Mouse (Mus musculus) adrenal gland, postnatal 14 days (tissue): ENCODE measurements around the gene Ppp2r1b. TPM values are rescaled to one million over a fixed set of nuclear protein-coding genes. Genes with fewer than 3 reads are reported as not detected.

ENCODE experiments used
- DNase-seq: peaks from one replicate; pipeline ENCODE4 v3.0.0; 2021; ENCODE audit warnings: mixed read lengths
- total RNA-seq: library from RNA; stranded (reverse); gene quantifications from 2 replicates; pipeline ENCODE4 v1.2.3, GENCODE M21; 2021

Ppp2r1b gene
- total RNA-seq, 1 experiment from 2014 or later: 32.3 TPM

DNA sequence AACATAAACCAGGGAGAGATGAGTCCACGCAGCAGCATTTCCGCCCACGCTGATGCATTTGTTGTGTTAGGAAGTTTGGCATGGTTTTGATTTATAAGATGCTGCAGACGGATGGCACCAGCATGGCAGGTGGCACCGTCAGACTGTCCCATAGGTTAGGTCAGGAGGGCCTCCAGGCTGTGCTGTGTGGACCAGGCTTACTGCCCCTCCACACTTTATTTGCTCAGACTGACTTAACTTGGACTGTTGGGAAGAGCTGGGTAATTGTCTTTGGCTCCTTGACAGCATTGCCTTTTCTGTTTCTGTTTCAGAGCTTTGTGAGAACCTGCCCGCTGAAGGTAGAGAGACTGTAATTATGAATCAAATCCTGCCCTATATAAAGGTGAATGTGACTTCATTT, 21.9 kb downstream of the Ppp2r1b start:
- DNase-seq: no peak

DNA sequence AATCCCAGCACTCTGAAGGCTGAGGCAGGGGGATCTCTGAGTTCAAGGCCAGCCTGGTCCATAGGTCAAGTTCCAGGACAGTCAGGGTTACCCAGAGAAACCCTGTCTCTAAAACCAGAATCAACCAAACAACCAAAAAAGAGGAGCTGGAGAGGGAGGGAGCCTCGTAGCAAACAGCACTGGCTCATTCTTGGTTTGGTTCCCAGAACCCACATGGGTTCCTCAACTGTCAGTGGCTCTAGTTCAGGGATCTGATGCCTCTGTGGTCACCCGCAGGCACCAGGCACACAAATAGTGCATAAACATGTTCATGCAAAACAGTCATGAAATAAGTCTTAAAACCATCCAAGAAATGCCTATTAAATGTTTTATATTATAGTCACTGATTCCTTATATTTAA, 23.1 kb downstream of the Ppp2r1b start:
- DNase-seq: no peak

DNA sequence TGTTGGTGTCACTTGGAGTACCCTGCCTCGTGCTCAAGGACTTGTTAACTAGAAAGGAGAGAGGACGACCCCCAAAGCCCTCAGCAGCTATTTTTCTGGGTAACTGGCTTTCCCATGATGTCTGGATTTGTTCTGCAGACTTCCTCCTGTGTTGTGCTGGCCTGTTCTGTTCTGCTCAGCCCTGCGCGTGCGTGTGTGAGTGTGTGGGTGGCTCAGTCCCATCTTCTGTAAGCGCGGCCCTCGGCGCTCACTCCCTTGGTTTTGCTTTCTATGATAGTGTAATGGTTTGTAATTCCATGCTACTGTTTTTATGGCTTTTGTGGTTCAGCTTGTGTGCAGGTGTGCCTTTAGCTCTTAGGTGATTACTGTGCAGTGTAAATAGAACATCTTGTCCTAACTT, 28.1 kb downstream of the Ppp2r1b start:
- DNase-seq: no peak

DNA sequence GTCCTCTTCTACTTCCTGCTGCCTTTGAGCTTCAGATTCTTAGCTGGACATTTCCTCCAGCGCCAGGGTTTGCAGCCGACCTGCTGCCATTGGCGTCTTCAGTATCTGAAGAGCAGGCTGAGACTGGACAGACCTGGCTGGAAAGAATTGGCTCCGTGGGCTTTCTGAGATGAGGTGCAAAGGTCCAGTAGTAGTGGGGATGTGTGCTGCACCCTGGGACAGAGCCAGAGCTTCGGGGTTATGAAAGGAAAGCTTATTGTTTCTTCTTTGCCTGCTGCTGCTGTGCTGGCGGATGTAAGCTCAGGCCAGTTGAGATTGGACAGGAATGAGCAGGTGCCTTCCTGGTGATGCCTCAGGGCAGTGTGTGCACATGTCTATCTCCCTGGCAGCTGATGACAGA, 28.9 kb downstream of the Ppp2r1b start:
- DNase-seq: peak; percentile 46

DNA sequence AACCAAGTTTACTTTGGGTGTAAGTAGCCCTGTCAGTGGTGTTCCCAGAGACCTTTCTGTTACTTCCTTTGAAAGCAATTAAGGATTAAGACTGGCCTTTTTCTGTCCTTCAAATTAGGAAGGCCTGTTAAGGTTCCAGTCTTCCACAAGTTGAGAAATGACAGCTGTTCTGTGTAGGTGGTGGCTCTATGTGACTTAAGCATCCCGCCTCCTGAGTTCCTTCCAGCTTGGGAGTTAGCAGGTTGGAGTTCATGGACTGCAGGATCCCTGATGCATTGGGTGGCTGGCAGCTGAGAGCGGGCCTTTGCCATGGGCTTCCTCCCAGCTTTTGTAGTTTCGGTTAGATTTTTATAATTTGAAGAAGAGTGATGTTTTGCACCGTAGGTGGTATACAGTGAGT, 30.4 kb downstream of the Ppp2r1b start:
- no peak for DNase-seq

DNA sequence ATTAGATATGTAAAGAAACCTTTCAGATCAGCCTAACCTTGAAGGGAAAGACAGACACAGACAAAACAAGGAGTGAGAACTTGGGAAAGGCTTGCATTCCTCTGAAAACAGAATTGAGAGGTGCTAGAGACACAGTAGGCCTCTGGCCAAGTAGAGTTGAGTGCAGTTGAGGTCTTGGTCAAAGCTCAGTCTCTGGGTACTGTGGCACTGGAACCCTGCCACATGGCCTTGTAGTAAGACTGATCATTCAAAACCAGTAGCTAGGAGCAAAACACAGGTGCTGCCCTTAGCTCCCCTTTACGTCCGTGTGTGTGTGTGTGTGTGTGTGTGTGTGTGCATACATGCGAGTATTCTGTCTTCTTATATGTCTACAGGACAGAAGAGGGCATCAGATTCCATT, 31.2 kb downstream of the Ppp2r1b start:
- DNase-seq: peak; percentile 80

DNA sequence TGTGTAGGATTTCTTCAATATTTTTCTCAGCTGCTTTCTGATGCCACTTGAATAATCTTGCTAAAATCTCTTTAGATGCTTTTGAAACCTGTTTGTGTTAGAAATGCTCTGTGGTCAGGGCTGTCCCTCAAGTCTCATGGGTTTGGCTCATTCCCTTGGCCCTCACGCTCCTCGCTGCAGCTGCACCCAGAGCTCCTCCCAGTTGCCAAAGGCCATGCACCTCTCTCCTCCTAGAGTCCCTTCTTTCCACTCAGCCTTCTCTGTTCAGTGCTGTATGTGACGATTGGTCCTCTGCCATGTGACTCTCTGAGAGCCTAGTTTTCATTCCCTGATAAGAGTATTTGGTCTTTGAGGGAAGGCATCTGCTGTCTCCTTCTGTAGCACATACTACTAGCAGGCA, 32.3 kb downstream of the Ppp2r1b start:
- no peak for DNase-seq

DNA sequence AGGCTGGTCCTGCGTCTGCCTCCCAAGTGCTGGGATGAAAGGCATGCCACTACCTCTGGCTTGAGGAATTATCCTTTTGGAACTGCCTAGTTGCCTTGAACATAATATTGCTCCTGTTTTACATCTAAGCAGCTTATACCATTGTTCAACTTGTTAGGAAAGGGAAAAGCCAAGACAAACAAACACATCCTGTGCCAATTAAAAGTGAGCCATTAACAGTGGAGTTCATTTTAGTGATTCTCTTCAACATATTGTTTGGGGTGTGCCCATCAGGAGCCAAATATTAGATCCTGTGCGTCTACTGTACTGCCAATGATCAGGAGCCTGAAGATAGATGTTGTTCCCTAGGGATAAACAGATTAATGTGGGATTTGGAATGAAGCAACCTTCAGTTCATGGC, 37.1 kb downstream of the Ppp2r1b start:
- no peak for DNase-seq

DNA sequence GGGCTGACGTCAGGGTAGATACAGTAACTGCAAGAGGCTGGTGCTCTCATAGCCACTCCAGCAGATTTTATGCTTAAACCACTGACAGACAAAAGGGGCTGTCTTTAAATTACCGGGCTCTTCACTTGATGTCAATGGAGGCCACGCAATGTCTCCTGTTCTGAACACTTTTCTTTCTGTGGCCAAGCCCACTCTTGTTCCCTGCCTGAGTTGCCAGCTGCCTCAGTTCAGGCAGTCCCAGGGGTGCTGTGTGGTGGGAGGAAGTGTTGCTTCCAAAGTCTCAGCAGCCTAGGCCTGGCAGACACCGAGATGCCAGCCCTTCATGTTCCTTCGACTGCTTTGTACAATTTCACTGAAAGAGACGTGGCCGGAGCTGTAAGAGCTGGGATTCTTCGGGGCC, 39.0 kb downstream of the Ppp2r1b start:
- DNase-seq: peak; percentile 43

DNA sequence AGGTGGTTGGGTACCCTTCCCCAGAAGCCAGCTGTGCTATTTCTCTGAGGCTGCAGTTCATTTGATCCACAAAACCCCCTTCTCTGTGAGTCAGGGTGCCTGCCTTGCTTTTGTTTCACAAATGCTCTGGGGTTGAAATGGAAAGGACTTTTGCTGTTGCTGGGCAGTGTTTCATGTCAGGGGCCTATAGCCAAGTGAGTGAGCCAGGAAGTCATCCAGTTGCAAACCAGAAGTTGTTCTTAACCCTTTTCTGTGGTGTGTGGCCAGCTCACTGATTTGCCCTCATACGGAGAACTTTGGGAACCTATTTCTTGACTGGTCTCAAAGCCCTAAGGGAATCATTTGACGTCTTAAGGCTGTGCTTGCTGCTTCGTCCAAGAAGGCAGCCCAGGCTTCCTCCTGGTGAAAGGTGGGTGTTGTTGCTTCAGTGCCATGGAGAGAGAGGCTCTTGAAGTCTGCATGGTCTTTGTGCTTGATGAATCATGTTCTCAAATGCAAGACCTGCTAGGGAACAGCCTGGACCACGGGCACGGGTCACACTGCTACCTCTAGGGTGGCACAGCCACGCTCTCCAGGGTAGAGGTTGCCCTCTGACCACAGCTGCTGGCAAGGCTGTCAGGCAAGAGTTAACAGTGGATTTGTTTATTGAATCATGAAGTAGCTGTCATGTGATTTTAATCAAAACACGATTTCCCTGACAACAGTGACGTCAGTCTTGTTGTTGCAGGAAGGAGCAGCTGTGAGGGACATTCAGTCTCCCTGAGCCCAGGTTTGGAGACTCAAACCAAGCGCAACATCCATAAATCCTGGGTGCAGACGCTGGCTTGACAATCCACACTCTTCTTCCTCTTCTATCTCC, 39.9 kb downstream of the Ppp2r1b start:
- peak; percentile 72 for DNase-seq

DNA sequence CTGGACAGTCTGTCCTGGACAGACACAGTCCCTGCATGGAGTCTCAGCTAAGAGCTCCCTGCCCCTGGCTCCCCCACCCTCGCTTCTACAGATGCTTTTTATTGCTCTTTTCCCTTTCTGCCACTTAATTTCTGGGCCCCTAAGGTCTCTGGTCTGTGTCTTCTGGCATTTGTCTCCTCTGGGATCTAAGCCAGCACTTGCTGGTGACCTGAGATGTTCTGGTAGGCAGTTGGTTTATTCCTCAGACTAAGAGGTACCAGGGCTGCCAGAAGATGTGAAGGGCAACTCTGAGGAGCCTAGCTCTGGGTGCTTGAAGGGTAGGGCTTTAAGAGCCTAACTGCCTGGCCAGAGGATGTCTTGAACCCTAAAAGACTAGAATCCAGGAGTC, 40.5 kb downstream of the Ppp2r1b start:
- peak; percentile 61 for DNase-seq

DNA sequence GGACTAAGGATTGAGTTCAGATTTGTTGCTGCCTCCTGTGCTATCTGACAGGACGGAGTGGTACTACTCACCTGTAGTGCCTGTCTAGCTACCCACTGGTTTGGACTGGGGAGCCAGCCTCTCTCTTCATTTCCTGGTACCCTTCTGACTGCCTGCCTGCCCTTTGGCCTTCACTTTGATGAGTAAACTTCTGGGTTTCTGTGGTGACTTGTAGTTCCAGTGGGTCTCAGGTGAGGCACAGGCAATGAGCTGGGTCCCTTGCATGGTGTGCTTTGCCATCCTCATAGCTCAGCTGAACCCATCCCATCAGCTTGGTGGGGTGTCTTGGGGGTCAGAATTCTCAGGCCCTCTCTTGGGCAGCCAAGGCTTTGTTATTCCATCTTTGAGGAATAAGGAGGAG, 41.8 kb downstream of the Ppp2r1b start:
- no peak for DNase-seq

DNA sequence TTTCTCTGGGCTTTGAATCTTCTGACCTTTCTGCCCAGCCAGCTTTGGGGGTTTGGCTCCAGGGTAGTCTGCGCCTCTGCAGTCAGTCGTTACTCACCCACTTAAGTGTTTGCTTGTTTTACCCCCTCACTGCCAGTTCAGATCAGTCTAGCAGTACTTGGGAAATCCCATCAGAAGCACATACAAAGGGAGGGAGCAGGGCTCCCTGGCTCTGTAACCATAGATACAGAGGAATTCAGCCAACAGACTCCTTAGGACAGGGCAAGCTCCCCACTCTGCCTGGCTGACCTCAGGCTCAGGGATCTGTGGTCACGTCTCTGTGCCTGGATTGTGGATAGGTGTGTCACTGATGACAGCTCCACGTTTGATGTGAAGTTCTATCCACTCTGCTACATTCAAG, 42.2 kb downstream of the Ppp2r1b start:
- peak; percentile 30 for DNase-seq

DNA sequence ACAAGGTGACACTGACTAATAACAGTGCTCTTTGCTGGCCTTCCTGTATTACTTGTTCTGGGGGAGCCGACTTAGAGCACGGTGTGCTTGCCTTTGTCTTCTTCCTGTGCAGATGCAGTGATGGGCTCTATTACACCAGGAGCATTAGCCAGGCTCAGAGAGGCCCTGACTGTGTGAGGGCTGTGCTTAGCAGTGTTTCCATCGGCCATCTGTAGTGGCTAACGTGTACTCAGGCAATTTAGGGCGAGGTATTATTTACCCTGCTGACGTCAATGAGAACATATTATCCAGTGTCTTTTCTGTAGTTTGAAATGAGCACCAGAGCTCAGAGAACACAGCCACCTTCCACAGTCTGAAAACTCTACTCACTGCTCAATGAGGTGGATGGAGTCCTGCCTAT, 44.1 kb downstream of the Ppp2r1b start:
- DNase-seq: no peak

DNA sequence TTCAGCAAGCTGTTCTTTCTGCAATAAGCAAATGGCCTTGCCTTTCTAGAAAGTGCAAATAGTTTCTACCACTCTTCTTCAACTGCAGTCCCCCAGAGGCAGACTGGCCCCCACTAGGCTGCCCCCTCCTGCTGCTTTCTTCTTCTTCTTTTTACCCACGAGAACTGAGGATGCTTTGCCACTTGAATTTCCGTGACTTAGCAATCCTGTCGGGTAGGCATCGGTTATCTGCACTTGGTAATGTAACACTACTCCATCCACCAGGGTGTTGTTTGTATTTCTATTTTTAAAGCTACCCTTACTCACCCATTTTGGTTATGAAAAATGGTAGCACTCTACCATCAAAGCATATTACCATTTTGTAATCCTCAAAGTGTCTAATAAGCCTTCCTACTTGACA, 44.9 kb downstream of the Ppp2r1b start:
- DNase-seq: no peak

DNA sequence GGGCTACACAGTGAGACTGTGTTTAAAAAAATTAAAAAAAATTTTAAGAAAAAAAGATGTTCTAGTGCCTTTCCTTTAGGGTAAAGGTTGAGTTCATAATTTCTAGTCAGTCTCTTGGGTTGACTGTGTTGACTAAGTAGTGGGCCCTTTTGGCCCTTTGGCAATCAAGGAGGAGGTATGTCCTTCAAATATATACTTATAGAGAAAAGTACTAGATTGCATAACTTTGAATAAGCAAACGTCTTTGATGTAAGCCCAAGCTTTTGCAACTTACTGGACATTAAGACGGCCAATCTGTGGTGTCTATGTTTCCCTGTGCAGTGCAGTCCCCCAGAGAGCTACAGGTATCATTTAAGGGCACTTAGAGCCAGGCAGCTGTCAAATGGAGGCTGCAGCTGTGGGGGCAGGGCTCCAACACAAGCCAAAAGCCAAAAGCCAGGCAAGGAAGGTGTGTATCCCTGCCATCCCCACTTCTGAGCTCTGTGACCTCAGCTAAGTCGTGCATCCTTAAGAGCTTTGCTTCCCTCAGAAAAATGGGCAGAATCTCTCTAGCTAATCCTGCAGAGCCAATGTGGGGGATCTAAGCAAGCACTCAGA, 45.5 kb downstream of the Ppp2r1b start:
- DNase-seq: no peak

DNA sequence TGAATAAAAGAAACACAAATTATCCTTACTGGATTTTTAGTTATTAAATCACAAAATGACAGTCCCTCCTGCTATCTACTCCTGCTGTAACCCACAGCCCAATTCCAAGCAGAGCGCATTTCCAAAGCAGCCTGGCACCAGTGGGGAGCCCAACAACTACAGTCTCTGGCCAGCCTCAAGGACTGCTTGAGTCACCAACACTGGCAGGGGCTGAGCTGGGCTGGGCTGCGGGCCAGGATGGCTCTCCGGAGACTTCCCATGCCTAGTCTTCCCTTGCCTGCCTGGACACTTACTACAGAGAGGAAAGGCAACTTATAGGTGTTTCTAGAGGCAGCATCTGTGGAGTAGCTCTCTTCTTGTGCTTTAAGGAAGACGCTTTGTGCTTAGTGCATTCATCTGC, 48.6 kb downstream of the Ppp2r1b start:
- peak; percentile 95 for DNase-seq

DNA sequence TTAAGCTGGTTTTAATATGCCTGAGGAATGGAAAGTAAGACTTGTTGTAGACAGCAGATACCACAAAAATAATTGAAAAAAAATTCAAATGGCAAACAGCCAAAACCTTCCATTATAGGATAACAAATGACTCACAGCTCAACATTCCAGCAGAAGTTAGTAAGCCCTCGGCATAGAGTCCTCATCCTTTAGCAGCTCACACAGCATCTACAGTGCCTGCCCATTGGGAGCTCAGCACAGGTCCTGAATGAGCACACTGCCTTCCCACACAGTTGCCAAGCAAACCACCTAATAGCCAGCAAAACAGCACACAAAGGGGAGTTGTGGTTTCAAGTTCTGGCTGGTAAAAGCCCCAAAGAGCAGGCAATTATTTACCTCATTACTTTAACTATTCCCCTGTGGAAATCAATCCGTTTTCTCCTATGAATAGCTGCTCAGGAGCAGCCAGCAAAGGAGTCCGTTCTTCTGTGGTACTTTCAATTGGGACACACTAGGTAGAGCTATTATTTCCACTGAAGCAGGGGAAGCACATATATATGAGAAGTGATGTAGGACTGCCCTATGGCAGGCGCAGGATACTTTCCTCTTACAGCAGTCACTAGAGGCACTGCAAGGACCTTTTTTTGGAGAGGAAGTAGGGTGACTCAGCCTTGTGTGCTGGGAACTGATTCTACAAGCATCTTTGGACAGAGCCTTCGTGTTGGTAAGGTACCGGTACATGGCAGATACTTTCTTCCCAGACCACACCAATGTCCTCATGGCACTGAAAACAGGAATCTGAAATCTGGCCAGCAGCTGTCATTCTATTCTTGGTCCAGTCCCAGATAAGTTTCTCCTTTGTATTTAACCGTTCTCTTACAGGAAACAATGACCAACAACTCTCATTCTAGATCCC, 55.2 kb downstream of the Ppp2r1b start:
- no peak for DNase-seq

DNA sequence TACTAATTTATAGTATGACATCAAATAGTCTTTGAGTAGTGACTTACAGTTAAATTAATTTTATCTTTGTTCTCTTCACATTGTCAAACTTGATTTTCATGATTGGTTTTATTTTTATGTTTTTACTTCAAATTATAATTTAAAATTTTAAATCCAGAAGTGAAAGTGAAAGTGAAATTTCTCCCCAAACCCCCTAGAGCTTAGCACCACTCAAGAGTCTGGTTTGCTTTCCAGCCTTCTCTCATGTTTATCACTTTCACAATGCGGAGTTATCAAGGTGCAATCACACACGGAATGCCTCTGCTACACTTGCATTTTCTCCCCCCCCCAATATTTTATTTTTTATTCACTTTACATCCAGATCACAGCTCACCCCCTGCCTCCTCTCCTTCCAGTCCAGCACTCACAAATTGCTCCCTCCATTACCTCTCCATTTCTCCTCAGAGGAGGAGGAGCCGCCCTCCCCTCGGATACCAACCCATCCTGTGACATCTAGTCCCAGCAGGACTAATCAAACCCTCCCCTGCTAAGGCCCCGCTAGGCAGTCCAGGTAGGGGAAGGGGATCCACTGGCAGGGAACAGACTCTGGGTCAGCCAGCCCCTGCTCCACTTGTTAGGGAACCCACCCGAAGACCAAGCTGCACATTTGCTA, 59.2 kb downstream of the Ppp2r1b start:
- no peak for DNase-seq

DNA sequence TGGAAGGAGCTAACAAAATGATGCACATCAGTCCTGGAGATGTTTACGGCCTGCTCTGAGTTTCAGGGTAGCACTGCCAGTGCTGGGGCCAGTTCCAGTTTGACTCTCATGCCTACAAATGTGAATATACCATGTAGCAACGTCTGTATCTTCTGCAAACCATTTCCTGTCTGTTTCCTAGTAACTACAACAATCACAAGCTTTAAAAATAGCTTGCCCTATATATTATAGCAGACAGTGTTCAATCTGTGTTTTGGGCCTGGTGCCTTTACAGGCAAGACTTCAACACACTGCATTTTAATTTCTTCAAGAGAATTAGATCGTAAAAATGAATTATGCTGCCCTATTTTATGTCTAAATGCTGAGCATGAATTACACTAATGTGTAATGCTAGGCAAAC, 60.2 kb downstream of the Ppp2r1b start:
- no peak for DNase-seq

DNA sequence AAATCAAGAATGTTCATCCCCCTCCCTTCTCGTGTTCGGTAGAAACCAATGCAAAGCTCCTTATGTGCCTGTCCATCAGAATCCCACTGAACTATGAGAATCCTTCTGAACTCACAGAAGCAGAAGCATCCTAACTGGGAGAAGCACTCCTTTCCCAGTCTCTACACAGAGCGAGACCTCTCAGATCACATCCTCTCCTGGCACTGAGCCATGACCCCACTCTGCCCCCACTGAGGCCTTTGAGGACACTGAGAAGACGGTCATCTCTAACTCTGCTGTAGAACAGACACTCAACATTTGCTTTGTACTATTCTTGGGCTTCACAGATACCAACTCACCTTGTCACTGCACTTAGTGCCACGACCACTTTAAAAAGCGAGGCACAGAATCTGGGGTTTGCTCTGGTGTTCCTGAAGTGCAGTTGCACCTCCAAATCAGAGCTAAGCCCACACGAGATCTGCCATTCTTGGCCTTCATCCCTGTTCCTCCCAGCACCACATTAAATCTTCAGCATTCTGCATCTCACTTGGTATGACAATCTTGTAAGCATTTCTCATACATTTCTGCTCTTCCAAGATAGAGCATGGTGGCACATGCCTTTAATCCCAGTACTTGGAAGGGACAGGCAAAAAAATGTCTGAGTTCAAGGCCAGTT, 66.9 kb downstream of the Ppp2r1b start:
- no peak for DNase-seq

DNA sequence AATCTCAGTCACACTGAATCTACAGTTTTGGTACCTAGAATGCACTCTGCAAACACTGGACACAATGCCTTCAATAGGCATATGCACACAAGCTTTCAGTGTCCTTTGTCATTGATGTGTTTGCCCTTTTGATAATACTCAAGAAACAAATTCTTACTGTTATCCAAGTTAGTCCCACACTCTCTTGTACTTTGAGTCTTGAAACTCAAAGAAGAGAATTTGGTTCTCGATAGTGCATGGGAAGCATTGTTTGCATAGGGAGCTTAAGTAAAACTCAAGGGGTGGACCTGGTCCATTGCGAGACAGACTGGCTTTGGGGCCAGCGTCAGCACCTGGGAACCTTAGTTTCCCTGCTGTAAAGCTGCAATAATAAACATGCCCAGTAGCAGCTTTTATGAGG, 73.0 kb downstream of the Ppp2r1b start:
- DNase-seq: no peak
